Mouse (Mus musculus) erythroblast, adult 5-6 weeks (primary cell): ENCODE results near the gene Elobl. TPM values are rescaled to one million over a fixed set of nuclear protein-coding genes. Genes with fewer than 3 reads are reported as not detected.
"Not testable (repeated sequence)": the region's sequence is repeated elsewhere in the genome, so short reads cannot be mapped to it uniquely, and the experiment has no call there.

Experiments used
- ATAC-seq: replicated peaks from 2 replicates; pipeline ENCODE4 v1.8.0; 2016; ENCODE audit warnings: moderate number of reproducible peaks, mild to moderate bottlenecking, moderate TSS enrichment, inconsistent platforms; ENCODE audit not compliant: poor library complexity, low FRiP score, severe bottlenecking
- total RNA-seq, 2 experiments: library from RNA; stranded (forward) in 1 of 2; stranded (reverse) in 1 of 2; fragments of 150-400 nt in 1 of 2; fragments of 200-764, 138-1000 nt in 1 of 2; gene quantifications; 2 replicates each; pipeline versions ENCODE4 v1.2.3 to v1.2.4; 2015 to 2017; ENCODE audit warnings: low replicate concordance in 2 of 2

The Elobl gene
- total RNA-seq (2015; ENCODE audit: low replicate concordance) (not detected in 2 replicates), total RNA-seq (2017; ENCODE audit: low replicate concordance) (not detected in 2 replicates)

GRCm38 (mm10) chr11:88966881-88967361, at the start of gene Elobl:
TSS of gene Elobl (minus strand) at chr11:88966931.
- ATAC-seq: no peak

- no peak for ATAC-seq
Observed at GRCm38 (mm10) chr11:89012241-89012640, 45.5 kb upstream of the Elobl start.

DNA sequence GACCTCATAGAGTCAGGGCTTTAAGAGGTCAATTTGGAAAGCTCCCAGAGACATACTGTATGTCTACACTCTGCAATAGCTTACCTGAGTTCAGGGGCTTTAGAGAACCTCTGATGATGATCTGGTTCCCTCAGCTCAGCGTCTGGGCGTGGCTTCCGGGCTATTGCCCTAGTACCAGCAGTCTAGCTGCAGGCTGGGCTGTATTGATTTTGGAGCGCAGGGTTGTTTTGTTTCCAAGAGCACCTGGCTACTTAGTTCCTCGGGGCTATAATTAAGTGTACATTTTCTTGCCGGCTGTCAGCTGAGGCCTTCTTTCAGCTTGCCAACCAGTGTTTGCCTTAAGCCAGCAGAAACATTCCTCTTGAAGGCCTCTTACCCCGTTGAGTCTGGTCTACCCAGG, 42.8 kb upstream of the Elobl start:
- ATAC-seq: no peak

GRCm38 (mm10) chr11:89009066-89009465, 42.3 kb upstream of the Elobl start:
- ATAC-seq: no peak

DNA sequence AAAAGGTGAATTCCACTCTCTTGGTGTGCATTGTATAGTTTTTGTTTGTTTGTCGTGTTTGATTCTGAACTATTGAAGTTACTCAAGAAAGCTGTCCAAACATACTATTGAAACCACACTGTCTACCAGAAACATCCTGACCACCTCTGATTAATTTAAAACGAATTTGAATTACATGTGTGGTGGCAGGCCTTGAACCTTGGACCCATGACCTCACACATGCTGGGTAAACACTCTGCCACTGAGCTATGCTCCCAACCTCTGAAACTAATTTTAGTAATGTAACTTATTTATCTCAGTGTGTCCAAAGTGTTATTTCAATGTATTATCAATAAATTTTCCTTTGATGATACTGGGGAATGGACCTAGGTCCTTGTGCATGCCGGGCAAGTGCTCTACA, 40.9 kb upstream of the Elobl start:
- ATAC-seq: no peak

- no peak for ATAC-seq
Observed at GRCm38 (mm10) chr11:89006404-89006803, 39.7 kb upstream of the Elobl start.

DNA sequence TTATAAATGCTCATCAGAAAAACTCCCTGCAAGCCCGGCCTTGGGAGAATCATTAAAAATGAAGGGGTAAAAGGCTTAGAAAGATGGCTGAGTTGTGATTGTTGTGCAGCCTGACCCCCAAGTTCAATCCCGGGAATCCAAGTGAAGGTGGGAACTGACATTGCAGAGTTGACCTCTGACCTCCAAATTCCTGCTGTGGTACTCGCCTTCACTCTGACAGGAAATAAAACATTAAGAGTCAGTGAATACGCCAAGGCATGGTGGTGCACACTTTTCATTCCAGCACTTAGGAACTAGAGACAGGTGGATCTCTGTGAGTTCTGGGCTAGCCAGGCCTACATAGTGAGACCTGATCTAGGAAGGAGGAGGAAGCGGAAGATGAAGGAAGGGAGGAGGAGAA, 38.7 kb upstream of the Elobl start:
- ATAC-seq: no peak

DNA sequence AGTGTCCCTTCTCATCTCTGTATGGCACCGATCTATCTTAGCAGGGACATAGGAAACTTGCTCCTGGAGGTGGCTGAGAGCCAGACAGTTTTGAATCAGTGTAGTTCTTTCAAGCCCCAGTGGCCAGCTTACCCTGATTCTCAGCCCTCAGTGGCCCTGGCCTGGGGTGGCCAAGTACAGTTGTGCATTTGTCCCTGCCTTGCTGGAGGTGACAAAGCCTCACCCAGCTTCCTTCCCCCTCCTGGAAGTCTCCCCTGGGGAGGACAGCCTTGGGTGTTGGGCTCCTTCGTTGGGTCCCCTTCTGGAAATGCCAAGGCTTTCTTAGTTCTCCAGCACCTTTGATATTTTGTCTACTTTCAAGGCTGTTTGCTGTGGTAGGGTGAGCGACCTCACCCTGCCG, 37.0 kb upstream of the Elobl start:
- no peak for ATAC-seq

DNA sequence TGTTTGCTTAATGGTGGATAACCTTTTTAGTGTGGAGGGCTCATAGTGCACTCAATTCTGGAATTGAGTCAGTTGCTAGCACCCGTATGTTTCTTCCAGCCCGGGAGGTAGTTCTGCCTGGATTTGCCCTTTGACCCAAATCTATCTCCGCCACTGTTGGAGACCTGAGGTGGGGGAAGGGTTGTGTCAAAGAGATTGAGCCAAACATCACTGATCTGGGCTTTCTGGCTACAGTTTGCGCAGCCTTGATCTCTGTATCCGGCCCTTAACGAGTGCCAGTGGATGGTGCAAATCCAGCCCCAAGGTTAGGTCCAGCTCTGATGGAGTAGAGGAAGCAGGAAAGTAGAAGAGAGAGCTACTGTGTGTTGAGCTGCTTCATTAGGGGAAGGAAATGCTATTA, 36.3 kb upstream of the Elobl start:
- no peak for ATAC-seq

DNA sequence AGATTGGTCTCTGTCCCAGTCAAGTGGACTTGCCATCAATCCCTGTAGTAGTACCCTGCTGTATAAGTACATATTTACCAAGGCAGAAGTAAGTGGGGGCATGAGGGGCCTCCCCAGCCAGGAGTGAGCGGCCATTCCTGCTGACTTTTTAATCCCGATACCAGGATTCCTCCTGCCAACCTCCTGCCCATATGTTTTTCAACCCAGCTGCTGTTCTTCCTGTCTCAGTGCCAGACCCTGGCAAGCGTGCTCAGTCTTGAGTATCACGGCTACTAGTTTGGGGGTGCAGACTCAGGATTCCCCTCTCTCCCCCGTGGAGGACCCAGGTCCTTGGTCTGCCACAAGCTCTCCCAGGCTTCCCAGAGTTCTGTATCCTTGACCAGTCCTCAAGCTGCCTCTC, 35.9 kb upstream of the Elobl start:
- ATAC-seq: no peak

DNA sequence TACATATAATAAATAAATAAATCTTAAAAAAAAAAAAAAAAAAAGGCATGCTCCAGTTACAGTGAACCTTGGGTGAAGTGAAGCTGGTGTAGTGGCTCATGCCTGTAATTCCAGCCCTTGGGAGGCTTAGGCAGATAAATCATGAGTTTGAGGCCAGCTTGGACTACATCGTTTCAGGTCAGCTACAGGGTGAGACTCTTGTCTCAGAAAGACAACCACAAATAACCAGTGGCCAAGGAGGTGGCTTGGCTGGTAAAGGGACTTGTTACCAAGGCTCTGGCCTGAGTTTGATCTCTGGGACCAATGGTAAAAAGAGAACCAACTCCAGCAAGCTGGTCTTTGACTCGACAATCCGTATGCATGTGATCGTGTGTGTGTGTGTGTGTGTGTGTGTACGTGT, 35.3 kb upstream of the Elobl start:
- ATAC-seq: no peak

- ATAC-seq: no peak
Observed at GRCm38 (mm10) chr11:89001569-89001968, 34.8 kb upstream of the Elobl start.

- no peak for ATAC-seq
Observed at GRCm38 (mm10) chr11:89000527-89000819, 33.7 kb upstream of the Elobl start.

GRCm38 (mm10) chr11:88999723-89000526, 33.2 kb upstream of the Elobl start:
- ATAC-seq: peak; percentile 32

DNA sequence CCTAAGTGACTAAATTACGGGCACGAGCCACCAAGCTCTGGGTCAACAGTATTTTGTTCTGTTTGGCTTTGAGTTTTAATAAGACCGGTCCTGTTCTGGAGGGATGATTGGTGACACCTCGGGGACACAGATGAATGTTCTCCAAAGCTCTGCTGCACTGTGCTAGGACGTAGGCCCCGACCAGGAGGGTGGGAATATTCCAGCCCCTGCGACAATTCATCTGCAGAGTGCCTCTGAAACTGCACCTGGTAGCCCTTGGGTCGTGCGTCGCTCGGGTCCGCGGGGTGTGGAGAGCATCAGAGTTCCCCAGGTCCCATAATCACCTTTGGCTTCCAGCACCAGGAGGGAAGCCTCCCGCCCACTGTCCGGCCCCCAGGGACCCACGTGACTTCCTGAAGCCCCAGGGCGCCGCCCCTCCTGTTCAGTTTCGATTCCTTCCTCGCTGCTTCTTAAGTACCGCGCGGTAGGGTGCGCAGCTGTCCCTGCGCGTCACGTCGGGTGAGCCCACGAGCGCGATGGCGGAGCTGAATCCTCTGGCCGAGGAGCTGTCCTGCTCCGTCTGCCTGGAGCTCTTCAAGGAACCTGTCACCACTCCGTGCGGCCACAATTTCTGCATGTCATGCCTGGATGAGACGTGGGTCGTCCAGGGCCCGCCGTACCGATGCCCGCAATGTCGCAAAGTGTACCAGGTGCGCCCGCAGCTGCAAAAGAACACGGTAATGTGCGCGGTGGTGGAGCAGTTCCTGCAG, 32.4 kb upstream of the Elobl start, which contains the start of gene Trim25:
Trim25 (plus strand) TSS at position 403 of the 749 bp plus-strand sequence.
- ATAC-seq: peak; percentile 95

- no peak for ATAC-seq
Observed at GRCm38 (mm10) chr11:88998406-88998805, 31.7 kb upstream of the Elobl start.

DNA sequence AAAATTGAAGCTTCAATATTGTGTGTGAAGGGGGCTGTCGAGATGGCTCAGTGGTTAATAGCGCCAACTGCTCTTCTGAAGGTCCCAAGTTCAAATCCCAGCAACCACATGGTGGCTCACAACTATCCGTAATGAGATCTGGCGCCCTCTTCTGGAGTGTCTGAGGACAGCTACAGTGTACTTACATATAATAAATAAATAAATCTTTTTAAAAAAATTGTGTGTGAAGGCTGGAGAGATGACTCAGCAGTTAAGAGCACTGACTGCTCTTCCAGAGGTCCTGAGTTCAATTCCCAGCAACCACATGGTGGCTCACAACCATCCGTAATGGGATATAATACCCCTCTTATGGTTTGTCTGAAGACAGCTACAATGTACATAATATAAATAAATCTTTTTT, 30.6 kb upstream of the Elobl start:
- not testable (repeated sequence) for ATAC-seq

- ATAC-seq: no peak
Observed at GRCm38 (mm10) chr11:88996427-88996826, 29.7 kb upstream of the Elobl start.

GRCm38 (mm10) chr11:88995616-88996015, 28.9 kb upstream of the Elobl start:
- ATAC-seq: no peak

DNA sequence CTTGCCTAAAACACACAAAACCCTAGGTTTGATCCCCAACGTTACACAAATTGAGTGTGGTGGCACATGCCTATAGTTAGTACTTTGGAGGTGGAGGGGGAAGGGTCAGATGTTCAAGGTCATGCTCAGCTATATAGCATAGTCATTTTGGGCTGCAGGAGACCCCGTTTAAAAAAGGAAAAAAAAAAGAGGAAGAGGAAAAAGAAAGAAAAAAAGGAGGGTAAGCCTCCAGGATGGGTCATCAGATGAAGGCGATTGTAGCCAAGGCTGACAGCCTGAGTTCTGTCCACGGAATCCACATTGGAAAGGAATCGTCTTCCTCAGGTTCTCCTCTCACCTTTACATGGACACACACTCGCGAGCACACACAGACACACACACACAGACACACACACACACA, 27.8 kb upstream of the Elobl start:
- ATAC-seq: no peak

GRCm38 (mm10) chr11:88993625-88994024, 26.9 kb upstream of the Elobl start:
- peak; percentile 82 for ATAC-seq
